Mouse (Mus musculus): ENCODE results near the gene Elavl3. TPM values are rescaled to one million over a fixed set of nuclear protein-coding genes. Genes with fewer than 3 reads are reported as not detected.

Elavl3 gene
- polyA plus RNA-seq, 1 experiment from 2014 or later: 0.73 TPM

DNA sequence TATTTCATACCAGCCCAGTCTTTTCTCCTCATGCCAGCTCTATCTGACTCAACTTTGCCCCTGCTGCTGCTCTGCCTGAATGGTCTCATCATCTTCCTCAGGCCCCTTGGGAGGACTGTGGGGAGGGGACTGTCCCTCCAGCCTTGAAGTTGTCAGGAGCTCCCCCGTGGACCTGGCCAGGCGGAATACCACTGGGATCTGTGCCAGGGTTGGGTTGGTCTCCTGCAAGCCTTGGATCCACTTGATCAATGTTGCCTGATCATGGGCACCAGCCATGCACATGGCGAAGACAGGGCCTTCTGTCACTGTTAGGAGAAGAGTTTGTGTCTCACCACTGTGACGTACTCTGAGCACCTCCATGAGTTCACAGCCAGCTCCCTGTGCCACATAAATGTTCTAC is 20.5 kb upstream of the Elavl3 start:
- 94% methylated on average over 4 of the region's 4 CpGs for WGBS
- Histone ChIP-seq H3K4me1 (replicated peaks; ENCODE audit: control insufficient read depth, insufficient read depth) (no peaks in the 10 kb centered on the region), H3K27me3 (ENCODE audit: control insufficient read depth, insufficient read depth, low read length) (no peaks in the 10 kb centered on the region), H3K4me2 (replicated peaks; ENCODE audit: low read depth) (no peak overlapping the region), H3K9me3 (ENCODE audit: control insufficient read depth, low read length) (no peaks in the 10 kb centered on the region), H3K27ac (replicated peaks) (no peak overlapping the region), H3K36me3 (ENCODE audit: control insufficient read depth, insufficient read depth, low read length) (peaks cover 3% of the 10 kb centered on the region; the same call in 1 of the 2 replicates), H3K9ac (ENCODE audit: low read length) (no peak overlapping the region), H3K4me3 (ENCODE audit: low read depth, low read length) (no peak overlapping the region)
- ATAC-seq (ENCODE audit: low FRiP score, low TSS enrichment): no peak
- TF ChIP-seq EP300 (optimal IDR thresholded peaks at IDR 0.05): no peak
- TF ChIP-seq CTCF (IDR thresholded peaks at IDR 0.05; ENCODE audit: low read depth): no peak
- no peak for DNase-seq (ENCODE audit: low spot score)

DNA sequence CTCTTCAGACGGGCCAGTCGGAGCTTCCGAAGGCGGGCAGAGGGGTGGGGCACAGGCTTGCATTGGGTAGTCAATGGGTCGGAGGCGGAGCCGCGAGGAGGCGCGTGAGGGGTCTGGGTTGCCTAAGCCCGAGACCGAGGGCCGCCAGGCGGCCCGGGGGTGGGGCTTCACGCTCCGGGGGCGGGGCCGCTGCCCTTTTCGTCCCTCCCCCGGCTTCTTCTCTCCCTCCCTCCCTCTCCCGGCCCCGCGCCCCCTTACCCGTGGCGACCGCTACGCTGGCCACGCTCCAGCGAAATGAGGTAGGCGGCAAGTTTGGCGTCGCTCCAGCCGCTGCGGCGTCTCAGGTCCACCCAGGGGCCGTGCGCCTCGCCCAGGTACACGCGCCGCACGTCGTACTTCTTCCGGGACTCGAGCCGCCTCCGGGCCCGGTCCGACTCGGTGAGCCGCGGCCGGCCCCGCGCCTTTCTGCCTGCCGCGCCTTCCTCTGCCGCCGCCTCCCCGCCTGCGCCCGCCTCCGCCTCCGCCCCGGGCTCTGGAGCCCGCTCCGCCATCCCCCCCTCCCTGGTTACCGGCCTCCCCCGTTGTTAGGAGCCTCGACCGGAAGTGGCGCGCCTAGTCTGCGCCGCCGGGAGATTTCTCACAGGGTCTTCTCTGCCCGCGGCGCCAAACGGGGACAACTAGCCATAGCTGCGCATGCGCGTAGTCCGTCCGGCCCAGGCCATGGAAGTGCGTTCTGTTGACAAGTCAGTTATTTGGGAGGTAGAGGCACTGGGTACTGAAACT is 19.2 kb upstream of the Elavl3 start, which contains the start of the genes Gm49318 and Zfp653:
TSS of gene Gm49318 (minus strand) at position 469 of the 783 bp plus-strand sequence.
TSS of gene Zfp653 (minus strand) at position 586 of the 783 bp plus-strand sequence.
- under 1% methylated on average over 57 of the region's 87 CpGs for WGBS
- peak within 1 kb of the TSS; percentile 99 for H3K27ac ChIP-seq (replicated peaks)
- ATAC-seq (ENCODE audit: low FRiP score, low TSS enrichment): peak; percentile 98
- peak within 1 kb of the TSS; percentile 94 for H3K9ac ChIP-seq (ENCODE audit: low read length)
- H3K4me3 ChIP-seq (ENCODE audit: low read depth, low read length): peak within 1 kb of the TSS; percentile 86
- H3K4me1 ChIP-seq (replicated peaks; ENCODE audit: control insufficient read depth, insufficient read depth): no peaks in the 10 kb centered on the region
- H3K9me3 ChIP-seq (ENCODE audit: control insufficient read depth, low read length): no peaks in the 10 kb centered on the region
- TF ChIP-seq EP300 (optimal IDR thresholded peaks at IDR 0.05) (no peak), CTCF (IDR thresholded peaks at IDR 0.05; ENCODE audit: low read depth) (peak; percentile 59)
- peaks cover 9% of the 10 kb centered on the region for H3K36me3 ChIP-seq (ENCODE audit: control insufficient read depth, insufficient read depth, low read length)
- peak; percentile 99 for DNase-seq (ENCODE audit: low spot score)
- peak within 1 kb of the TSS; percentile 58 for H3K4me2 ChIP-seq (replicated peaks; ENCODE audit: low read depth)
- no peaks in the 10 kb centered on the region for H3K27me3 ChIP-seq (ENCODE audit: control insufficient read depth, insufficient read depth, low read length)

GRCm38 (mm10) chr9:22069881-22070553 is 18.2 kb upstream of the Elavl3 start:
- Histone ChIP-seq H3K36me3 (ENCODE audit: control insufficient read depth, insufficient read depth, low read length) (peaks cover 16% of the 10 kb centered on the region), H3K27ac (replicated peaks) (peak overlapping the region; percentile 99), H3K9me3 (ENCODE audit: control insufficient read depth, low read length) (no peaks in the 10 kb centered on the region), H3K4me2 (replicated peaks; ENCODE audit: low read depth) (peak overlapping the region; percentile 58), H3K9ac (ENCODE audit: low read length) (peak overlapping the region; percentile 47), H3K4me1 (replicated peaks; ENCODE audit: control insufficient read depth, insufficient read depth) (no peaks in the 10 kb centered on the region), H3K27me3 (ENCODE audit: control insufficient read depth, insufficient read depth, low read length) (no peaks in the 10 kb centered on the region), H3K4me3 (ENCODE audit: low read depth, low read length) (peak overlapping the region; percentile 86)
- ATAC-seq (ENCODE audit: low FRiP score, low TSS enrichment): no peak; the same call in 1 of the 2 replicates
- no peak for DNase-seq (ENCODE audit: low spot score)
- TF ChIP-seq CTCF (IDR thresholded peaks at IDR 0.05; ENCODE audit: low read depth) (0 out of 2 replicates have a peak, but pooled peaks have one; percentile 6), EP300 (optimal IDR thresholded peaks at IDR 0.05) (no peak)
- WGBS: 58% methylated on average over 4 of the region's 4 CpGs

DNA sequence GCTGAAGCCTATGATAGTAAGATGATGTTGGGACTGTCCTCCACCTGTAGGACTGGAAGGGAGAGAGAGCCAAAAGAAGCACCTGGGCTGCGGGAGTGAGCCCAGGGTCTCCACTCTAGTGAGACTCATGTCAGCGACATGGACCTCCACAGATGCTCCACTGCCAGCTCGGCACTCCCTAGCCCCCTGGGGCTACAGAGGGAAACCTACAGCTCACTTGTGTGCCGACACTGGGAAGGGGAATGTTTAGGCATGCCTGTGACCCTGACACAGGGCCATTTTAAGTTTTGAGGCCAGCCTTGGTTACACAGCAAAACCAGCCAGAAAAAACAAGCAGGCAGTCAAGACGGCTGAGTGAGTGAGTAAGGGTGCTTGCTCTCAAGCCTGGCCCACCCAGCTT is 15.4 kb upstream of the Elavl3 start:
- 82% methylated on average over 5 of the region's 5 CpGs for WGBS
- Histone ChIP-seq H3K4me2 (replicated peaks; ENCODE audit: low read depth) (no peak overlapping the region), H3K27me3 (ENCODE audit: control insufficient read depth, insufficient read depth, low read length) (no peaks in the 10 kb centered on the region), H3K36me3 (ENCODE audit: control insufficient read depth, insufficient read depth, low read length) (peaks cover 21% of the 10 kb centered on the region), H3K9ac (ENCODE audit: low read length) (no peak overlapping the region), H3K9me3 (ENCODE audit: control insufficient read depth, low read length) (no peaks in the 10 kb centered on the region), H3K4me1 (replicated peaks; ENCODE audit: control insufficient read depth, insufficient read depth) (no peaks in the 10 kb centered on the region), H3K27ac (replicated peaks) (no peak overlapping the region), H3K4me3 (ENCODE audit: low read depth, low read length) (no peak overlapping the region)
- DNase-seq (ENCODE audit: low spot score): no peak
- no peak for ATAC-seq (ENCODE audit: low FRiP score, low TSS enrichment)
- TF ChIP-seq EP300 (optimal IDR thresholded peaks at IDR 0.05): no peak
- TF ChIP-seq CTCF (IDR thresholded peaks at IDR 0.05; ENCODE audit: low read depth): no peak

GRCm38 (mm10) chr9:22066433-22066832 is 14.6 kb upstream of the Elavl3 start:
- no peaks in the 10 kb centered on the region for H3K4me1 ChIP-seq (replicated peaks; ENCODE audit: control insufficient read depth, insufficient read depth)
- H3K9me3 ChIP-seq (ENCODE audit: control insufficient read depth, low read length): no peaks in the 10 kb centered on the region
- TF ChIP-seq EP300 (optimal IDR thresholded peaks at IDR 0.05): no peak
- peak; percentile 94 for TF ChIP-seq CTCF (IDR thresholded peaks at IDR 0.05; ENCODE audit: low read depth)
- no peak overlapping the region for H3K9ac ChIP-seq (ENCODE audit: low read length)
- no peak overlapping the region for H3K27ac ChIP-seq (replicated peaks)
- ATAC-seq (ENCODE audit: low FRiP score, low TSS enrichment) (no peak), DNase-seq (ENCODE audit: low spot score) (peak; percentile 71)
- H3K36me3 ChIP-seq (ENCODE audit: control insufficient read depth, insufficient read depth, low read length): peaks cover 21% of the 10 kb centered on the region
- no peaks in the 10 kb centered on the region for H3K27me3 ChIP-seq (ENCODE audit: control insufficient read depth, insufficient read depth, low read length)
- WGBS: 67% methylated on average over 3 of the region's 3 CpGs
- H3K4me2 ChIP-seq (replicated peaks; ENCODE audit: low read depth): no peak overlapping the region
- H3K4me3 ChIP-seq (ENCODE audit: low read depth, low read length): no peak overlapping the region

Data from stomach, postnatal 0 days (tissue).